Mouse (Mus musculus) thymus, postnatal 36 days (tissue): ENCODE results near the gene Fam71a.

Source experiments
- DNase-seq, 2 experiments: peaks; one replicate each; pipeline ENCODE4 v3.0.0; 2022; ENCODE audit warnings: mixed read lengths in 2 of 2

Fam71a gene

GRCm38 (mm10) chr1:191164717-191165116 lies at the start of gene Fam71a:
TSS of gene Fam71a (minus strand) at chr1:191164817.
- no peak for DNase-seq

GRCm38 (mm10) chr1:191211096-191211495 lies 46.5 kb upstream of the Fam71a start:
- DNase-seq: no peak

- DNase-seq: no peak
Observed at GRCm38 (mm10) chr1:191205791-191206190, 41.2 kb upstream of the Fam71a start.

- DNase-seq: no peak
Observed at GRCm38 (mm10) chr1:191204876-191205275, 40.3 kb upstream of the Fam71a start.

GRCm38 (mm10) chr1:191203496-191203895 lies 38.9 kb upstream of the Fam71a start:
- DNase-seq: no peak

GRCm38 (mm10) chr1:191202208-191202952 lies 37.8 kb upstream of the Fam71a start:
- DNase-seq: no peak

- no peak for DNase-seq
Observed at GRCm38 (mm10) chr1:191200816-191201602, 36.4 kb upstream of the Fam71a start.

- DNase-seq: no peak
Observed at GRCm38 (mm10) chr1:191197916-191198315, 33.3 kb upstream of the Fam71a start.

GRCm38 (mm10) chr1:191196016-191196415 lies 31.4 kb upstream of the Fam71a start:
- no peak for DNase-seq

GRCm38 (mm10) chr1:191193657-191194424 lies 29.2 kb upstream of the Fam71a start:
- DNase-seq: peak; percentile 17 to 20

- no peak for DNase-seq
Observed at GRCm38 (mm10) chr1:191192751-191193150, 28.1 kb upstream of the Fam71a start.

GRCm38 (mm10) chr1:191192213-191192612 lies 27.6 kb upstream of the Fam71a start:
- no peak for DNase-seq

- DNase-seq: no peak
Observed at GRCm38 (mm10) chr1:191189671-191190372, 25.2 kb upstream of the Fam71a start.

GRCm38 (mm10) chr1:191186386-191186770 lies 21.8 kb upstream of the Fam71a start:
- no peak for DNase-seq

GRCm38 (mm10) chr1:191185761-191186385 lies 21.3 kb upstream of the Fam71a start:
- DNase-seq: no peak

- DNase-seq: no peak
Observed at GRCm38 (mm10) chr1:191184841-191185251, 20.2 kb upstream of the Fam71a start.

GRCm38 (mm10) chr1:191184066-191184815 lies 19.6 kb upstream of the Fam71a start:
- DNase-seq: no peak

GRCm38 (mm10) chr1:191183163-191184065 lies 18.8 kb upstream of the Fam71a start:
- DNase-seq: peak; percentile 29 to 43

- DNase-seq: no peak
Observed at GRCm38 (mm10) chr1:191182431-191183162, 18.0 kb upstream of the Fam71a start.
